Mouse (Mus musculus) kidney, adult 18-20 months (tissue): ENCODE data around the gene Zfp408.

Experiments used
- DNase-seq: peaks from one replicate; pipeline ENCODE4 v3.0.0; 2021

The Zfp408 gene

DNA sequence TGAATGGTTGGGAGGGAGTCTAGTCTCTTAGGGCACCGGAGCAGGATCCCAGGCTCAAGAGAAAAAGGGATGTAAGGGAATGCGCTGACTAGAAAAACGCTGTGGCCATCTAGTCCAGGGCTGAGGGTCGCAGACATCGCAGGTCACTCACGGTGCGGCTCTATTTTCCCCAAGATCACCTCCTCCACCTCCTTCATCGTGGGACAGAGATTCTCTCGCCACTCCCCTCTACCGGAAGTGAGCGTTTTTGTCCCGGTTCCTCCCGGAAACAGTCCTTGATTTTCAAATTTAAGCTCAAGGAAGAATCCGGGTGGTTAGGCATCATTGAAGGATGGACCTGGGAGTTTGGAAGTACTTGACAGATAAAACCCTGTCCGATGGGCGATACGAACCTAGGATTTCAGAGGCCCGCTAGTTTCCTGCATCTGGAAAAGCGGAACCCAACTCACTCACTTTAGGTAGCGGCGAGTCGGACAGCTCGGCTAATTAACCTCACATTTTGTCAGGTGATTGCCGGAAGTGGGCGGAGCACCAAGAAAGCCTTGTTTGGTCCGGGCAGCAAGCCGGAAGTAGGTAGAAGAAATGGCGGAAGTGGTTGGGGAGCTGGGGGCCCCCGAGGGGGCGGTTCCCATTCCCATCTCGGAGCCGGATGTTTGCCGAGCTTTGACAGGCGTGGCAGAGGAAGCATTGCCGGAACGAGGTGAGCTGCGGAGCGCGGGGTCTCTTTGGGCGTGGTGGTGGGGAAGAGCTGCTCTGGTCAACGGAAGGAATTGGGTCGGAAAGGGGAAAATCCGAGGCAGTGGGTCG lies at the start of gene Zfp408, which contains the start of gene Arhgap1:
Gene Zfp408, minus strand, starts transcription at position 239 of the 807 bp plus-strand sequence.
Gene Arhgap1, plus strand, starts transcription at position 308 of the 807 bp plus-strand sequence.
- peak; percentile 98 for DNase-seq

DNA sequence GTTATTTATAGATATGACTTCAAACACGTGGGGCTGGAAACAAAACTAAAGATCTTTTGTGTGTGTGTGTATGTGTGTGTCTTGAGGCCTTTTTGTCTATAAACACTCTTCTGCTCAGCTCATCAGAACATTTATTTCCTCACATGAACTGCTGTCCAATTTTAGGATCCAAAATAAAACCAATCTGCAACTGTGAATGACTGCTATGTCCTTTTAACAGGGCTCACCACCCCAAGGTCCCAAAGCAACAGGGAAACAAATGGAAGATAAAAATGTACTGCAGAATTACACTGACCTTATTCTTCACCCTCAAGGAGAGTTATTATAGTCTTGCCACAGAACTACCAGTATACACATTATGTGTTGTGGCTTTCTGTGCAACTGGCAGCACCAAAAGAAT lies 49.6 kb upstream of the Zfp408 start:
- no peak for DNase-seq

DNA sequence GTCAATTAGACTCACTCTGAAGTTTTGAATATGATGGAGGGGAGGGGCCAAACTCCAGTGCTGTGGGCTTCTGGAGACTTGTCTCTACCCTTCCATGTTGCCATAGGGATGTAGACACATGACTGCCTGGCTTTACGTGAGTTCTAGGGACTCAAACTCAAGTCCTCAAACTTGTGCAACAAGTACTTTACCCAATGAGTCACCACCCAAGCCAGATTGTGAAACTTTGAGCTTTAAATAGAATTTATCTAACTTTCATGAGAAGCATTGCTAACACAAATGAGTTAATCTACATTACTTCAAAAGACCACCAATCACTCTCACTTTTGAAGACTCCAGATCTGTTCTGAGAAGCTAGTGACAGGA lies 46.6 kb upstream of the Zfp408 start:
- no peak for DNase-seq

DNA sequence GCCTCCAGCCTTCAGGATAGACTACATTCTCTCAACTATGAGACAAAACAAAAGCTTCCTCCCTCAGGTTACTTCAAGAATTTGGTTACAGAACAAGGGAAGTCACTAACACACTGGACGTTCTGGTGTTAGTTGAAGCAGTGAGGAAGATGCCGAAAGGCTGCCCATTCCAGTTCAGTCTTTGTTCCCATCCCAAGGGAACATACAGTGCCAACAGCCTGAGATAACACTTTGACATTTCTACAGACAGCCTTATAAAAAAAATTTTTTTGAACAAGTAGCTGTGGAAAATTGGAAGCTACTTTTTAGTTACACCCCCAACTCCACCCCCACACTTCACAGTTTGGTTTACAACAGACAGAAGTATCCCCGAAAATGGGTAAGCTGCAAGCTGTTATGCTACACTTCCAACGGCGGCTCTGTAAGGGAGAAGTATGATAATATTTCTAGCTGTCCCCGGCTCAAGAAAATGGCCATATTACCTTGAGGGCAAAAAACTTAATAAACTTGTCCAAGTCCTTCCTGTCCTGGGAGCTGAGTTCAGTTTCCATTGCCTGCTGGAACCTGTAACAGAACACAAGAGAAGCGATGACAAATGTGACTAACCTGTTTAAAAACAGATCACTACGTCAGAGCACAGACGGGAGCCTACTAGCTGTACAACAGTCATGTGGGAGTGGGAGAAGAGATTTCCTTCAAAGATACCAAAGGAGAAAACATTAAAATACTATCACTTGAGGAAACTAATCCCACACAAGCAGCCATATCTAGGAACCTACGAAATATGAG lies 46.0 kb upstream of the Zfp408 start:
- no peak for DNase-seq

DNA sequence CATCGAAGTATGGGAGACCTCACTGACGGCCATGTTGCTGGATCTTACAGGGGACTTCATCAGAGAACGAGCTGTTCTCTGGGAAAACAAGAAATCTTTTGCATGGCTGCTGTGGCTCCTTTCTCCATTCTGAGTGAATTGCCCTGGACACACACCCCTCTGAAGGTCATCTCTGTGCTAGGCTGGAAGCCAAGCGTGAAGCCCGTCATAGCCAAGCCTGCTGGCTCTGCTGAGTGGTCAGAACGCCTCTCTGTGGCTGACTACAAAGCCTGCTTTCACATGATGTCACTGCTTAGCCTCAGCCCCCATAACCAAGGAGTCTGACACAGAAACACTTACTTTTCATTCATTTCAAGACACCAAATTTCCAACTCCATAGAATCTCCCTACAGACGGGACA lies 39.9 kb upstream of the Zfp408 start:
- DNase-seq = no peak

DNA sequence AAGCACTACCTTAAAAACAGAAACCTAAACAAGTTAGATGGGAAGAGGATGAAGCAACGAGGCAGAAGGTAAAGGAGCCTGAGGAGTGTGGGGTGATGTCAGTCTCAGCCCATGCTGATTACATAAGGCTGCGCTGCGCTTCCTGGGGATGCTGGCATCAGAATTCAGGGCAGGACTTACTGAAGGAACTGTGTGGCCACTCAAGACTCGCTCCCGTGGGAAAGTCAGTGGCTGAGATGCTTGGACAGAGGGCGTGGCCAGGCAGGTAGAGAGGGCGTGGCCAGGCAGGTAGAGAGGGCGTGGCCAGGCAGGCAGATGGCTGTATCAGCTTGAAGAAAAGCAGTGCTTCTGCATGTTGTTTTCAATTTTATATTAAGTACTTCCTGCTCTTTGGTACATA lies 34.3 kb upstream of the Zfp408 start:
- DNase-seq = no peak

DNA sequence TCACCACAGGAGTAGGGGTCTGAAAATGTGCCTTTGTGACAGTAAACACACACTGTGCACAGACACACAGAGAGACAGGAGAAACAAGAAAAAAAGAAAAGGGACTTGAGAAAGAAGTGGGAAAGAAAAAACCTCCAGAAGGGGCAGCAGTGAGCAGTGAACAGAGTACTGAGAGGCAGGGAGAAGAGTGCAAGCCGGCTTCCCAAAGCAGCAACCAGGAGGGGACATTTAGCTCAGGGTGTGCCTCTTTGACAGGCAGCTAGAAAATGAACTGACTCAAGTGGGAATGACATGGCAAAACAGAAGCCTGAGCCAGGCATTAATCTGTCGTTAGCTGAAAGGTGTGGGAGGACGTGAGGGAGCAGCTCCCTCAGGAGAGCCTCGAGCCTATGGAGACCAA lies 33.3 kb upstream of the Zfp408 start:
- DNase-seq = no peak

DNA sequence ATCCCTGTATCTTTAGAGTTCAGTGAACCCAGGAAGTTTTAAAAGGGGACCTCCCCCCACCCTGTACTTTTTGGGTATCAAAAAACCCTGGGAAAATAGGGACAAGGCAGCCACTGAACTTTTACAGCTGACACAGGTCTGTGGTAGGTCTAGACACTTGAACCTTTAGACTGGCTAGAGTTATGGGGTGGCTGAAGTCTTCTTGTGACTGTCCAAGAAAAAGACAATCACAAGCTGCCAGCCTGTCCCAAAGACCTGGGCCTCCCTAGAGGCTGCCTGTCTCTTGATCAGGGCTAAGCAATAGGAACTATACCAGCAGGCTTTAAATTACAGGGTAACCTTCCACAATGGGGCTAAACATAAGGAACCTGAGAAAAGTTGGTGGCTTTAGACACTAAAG lies 27.4 kb upstream of the Zfp408 start:
- DNase-seq = no peak

DNA sequence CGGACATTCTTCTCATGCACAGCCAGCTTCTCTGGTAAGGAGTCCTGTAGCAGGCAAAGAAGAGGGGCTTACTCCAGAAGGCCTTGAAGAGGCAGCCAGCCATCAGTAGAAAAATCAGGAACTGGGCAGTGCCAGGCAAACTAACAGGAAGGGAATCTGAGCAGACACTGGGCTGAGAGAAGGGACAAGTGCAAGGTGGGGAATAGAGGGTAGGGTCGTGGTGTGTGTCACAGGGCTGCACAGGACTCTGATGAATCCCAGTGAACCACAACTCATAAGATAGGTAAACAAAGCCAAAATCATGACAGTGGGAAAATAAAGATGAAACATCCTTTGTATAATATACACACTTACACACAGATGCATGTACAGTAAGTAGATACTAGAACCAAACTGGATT lies 26.8 kb upstream of the Zfp408 start:
- no peak for DNase-seq

DNA sequence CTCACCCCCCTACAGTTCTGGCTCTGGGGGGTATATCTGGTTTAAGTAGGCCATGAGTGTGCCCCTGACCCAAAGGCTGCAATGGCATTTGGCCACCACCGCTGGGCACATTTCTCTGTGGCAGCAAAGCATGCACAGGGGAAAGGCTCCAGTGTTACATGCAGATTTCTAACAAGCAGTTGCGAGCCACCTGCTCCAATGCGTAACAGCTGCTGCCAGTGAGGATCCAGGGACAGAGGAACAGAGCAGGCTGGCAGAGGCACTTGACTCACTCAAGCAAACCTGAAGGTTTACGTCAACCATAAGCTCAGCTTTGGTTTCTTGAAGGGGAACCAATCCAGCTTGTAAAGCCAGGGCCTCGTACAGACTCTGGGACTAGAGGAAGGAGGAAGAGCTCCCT lies 25.3 kb upstream of the Zfp408 start:
- no peak for DNase-seq

DNA sequence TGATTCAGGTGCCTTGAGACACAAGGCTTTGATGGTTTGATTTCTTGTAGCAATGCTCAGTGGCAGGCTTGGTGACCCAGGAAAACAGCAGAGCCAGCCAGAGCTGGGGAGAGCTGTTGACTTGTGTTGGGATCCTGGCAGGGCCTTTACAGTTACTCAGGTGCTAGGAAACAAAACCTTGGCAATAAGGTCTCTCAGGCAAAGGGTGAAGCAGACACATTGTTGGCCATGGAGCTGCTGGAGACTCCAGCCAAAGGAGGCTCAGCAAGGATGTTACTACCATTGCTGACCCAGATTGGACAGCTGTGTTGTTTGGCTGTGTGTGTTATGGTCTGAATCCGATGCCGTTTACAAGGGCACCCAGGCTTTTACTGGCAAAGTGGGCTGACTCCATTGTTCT lies 24.0 kb upstream of the Zfp408 start:
- DNase-seq = no peak

DNA sequence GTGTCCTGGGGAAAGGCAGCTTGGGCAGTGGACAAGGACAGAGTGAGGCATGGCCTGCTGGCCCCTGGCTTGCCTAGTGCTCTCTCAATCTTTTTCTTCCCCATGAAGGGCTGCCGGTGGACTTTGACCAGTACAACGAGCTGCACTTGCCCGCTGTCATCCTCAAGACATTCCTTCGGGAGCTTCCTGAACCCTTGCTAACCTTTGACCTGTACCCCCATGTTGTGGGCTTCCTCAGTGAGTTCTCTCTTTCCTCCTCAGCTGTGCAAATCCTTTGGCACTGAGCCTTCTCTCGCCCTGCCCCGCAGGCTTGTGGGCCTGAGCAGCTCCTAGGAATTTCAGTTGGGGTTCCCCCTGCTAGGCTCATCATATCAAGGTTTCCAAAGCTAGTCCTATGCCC lies 20.4 kb upstream of the Zfp408 start:
- DNase-seq = peak; percentile 61

DNA sequence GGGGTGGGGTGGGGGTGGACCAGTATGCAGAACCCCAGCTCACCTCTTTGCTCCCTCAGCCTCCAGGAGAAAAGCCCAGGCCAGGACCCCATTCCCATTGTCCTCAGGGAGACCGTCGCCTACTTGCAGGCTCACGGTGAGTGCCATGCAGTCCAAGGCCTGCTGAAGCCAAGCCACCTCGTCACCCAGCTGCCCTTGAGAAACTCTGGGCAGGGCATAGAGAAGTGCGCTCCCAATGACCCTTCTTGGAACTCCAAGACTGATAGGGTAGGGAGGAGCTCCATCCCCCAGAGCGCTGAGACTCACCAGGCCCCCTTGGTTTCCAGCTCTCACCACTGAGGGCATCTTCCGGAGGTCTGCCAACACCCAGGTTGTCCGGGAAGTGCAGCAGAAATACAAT lies 19.7 kb upstream of the Zfp408 start:
- no peak for DNase-seq

DNA sequence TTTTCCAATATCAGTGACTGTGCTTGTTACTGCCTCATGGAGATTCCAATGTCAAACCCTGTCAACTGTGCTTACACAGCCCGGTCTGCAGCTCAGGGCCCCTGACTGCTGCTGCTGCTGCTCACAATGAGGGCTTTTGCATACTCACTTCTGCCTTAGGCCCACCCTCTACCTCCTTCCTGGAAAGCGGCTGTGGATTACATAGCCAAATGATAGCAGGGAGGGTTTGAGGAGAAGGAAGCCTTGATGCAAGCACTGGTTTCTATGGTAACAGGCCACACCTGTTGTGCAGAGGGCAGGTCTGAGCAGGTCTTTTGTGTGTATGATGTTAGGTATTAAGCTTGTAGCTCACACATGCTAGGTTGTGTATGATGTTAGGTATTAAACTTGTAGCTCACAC lies 18.2 kb upstream of the Zfp408 start:
- DNase-seq = no peak

DNA sequence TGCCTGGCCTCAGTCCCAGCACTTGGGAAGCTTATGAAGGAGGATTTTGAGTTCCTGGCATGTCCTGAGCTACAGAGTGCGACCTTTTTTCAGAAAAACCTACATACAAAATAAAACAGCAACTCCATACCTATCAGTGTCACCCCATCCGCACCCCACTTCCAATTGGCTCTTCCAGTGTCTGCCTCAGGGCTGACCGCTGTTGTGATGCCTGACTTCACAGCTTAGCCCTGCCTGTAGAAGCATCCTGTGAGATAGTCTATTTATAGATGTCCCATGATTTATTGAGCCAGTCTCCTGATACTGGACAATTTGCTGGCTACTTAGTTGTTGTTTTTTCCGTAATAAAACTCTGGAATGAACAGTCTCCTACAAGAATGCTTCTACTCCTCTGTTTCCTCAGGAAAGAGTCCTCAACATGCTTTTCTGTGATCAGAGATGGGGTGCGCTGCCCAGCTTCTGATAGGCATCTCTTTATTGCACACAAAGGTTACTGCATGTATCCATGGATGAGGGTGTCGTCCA lies 16.9 kb upstream of the Zfp408 start:
- no peak for DNase-seq

DNA sequence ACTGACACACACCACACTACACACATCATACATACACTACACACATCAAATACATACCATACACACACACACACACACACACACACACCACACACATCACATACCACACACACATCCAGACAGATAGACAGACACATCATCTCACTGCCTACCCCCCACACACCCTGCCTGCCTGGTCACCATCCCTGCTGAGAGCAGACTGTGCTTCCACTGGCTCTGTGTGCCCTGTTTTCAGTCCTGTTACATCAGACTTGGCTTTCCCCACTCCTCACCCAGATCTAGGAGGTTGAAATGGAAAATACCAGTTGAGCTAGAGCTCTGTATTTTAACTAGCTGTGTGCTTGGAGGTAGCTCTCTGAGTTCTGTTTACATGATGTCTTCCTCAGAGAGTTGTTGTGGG lies 15.2 kb upstream of the Zfp408 start:
- DNase-seq = no peak

DNA sequence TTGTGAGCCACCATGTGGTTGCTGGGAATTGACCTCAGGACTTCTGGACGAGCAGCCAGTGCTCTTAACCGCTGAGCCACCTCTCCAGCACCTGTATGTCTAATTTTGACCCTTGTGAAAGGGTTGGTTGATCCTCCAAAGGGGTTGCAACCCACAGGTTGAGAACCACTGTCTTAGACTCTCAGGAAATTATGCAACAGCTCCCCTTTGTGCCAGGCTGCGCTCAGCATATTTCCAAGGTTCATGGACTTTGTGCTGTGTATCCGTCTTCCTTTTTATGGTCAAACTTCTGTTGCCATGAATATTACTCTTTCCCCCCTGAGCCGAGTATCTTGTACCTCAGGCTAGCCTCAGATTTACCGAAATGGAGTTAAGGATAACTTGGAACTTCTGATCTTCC lies 11.4 kb upstream of the Zfp408 start:
- peak; percentile 59 for DNase-seq

DNA sequence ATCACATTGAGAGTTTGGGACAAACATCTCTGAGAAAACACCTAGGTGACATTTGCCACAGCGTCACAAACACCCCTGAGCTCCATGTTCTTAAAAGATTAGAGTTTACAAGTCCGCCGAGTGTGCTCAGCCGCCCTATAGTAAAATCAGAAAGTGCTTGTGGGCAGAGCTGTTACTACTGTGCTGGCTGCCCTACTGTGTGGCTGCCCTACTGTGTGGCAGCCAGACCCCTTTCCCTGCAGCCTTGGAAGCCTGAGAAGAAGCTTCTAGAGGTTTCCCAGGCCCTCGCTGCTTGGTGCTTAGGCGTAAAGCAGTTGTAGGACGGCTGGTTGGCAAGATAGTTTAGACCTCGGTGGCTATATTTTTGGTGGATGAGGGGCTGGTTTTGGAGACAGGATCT lies 10.1 kb upstream of the Zfp408 start:
- DNase-seq = no peak

DNA sequence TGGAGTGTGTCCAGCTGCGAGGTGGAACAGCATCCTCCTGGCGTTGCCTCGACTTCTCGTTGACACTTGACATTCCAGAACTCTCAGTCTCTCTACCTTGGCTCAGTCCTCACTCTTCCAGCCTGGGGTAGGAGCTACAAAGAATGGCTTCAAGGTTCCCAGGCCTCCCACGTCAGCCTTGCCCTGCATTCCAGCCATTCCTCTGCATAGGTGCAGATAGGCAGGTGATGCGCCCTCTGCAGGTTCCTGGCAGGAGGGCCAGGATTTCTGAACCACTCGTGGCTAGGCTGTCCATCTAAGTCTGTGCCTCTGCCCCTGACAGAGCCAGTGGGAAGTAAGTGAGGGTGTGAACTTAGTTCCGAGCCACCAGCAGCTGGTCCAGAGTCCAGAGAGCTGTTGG lies 7.2 kb upstream of the Zfp408 start:
- DNase-seq = peak; percentile 52

DNA sequence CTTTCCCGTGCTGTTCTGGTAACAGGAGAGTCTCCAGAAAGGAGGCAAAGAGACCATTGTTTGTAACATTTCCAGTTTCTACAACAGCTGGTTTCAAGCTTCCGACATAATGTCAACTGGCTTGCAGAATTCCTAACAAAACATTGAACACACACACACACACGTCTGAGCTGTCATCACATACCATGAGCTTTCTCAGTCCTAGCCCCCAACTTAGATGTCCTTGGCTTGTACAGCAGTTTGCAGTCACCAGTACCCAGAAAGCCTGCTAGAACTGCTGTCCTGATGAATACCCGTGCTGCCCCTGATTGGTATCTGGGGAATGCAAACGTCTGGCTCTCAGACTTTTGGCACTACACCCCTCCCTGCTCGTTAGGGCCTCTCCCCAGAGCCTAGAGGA lies 6.2 kb upstream of the Zfp408 start:
- no peak for DNase-seq

DNA sequence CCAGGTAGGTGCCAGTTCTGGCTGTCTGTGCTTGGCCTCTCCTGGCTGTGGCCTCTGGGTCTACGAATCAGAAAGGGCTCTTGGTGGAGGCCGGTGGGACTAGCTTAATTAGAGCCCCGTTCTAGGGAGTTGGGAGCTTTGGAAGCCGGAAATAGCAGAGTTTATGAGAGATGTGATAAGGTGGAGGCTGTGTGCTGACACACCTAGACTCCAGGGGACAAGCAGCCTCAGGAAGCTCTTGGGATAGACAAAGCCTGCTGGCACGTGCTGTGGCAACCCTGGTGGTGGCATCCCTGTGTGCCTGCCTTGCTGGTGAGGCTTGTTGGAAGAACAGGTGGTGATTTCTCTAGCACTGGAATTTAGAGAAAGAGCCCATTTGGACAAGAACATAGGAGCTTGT lies 5.8 kb upstream of the Zfp408 start:
- DNase-seq = no peak

DNA sequence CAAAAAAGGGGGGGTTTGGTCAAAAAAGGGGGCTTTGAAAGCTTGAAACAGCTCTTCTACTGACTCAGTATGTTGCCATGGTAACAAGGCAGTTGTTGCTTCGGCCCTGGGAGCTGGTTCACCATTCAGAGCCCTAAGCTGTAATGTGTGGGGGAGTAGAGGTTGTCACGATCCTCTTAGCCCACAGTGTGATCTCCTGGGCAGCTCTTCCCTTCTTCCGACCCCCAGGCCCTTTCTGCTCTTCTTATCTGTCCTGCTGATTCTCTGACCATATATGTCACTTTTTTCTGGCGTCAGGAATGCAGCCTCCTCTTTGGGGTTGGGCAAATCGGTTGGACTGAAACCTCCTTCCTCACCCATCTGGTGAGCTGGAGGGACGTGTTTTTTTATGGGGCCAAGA lies 3.3 kb upstream of the Zfp408 start:
- no peak for DNase-seq

DNA sequence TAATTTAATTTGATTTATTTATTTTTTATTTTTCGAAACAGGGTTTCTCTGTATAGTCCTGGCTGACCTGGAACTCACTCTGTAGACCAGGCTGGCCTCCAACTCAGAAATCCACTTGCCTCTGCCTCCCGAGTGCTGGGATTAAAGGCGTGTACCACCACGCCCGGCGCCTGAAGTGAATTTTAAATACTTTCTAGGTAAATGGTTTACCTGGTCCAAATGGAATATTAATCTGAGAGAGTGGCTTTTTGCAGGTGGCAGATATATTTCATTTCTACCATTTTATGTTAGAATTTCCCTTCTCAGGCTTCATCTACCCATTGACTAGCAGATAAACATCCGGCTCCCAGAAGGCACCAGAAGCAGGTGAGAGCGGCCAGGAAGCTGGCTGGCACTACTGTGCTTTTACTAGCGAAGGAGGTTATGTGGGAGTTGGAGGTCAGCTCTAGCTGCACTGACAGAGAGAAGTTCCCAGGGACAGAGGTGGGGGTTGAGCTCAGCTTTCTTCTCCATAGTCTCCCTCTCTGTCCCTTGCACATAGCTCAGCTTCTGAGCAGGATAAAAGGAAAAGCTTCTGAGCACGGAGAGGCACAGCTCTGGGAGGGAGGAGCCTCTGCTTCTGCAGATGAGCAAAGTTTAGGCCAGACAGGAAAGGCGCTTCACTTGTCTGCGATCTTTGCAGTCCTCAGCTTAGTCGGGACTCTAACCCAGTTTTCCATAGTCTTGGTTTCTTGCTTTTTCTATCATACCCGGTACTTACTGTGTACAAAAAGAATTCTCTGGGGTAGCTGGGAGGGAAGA lies 2.1 kb upstream of the Zfp408 start:
- peak; percentile 38 for DNase-seq
